Mouse (Mus musculus) kidney, postnatal 10 days (tissue): ENCODE data around the gene Gm13275.
A peak's percentile ranks its signal among the peaks of the same experiment; 100 is the strongest.
"Not testable (repeated sequence)": the region's sequence is repeated elsewhere in the genome, so short reads cannot be mapped to it uniquely, and the experiment has no call there.

ENCODE experiments used
- DNase-seq: peaks from one replicate; pipeline ENCODE4 v3.0.0; 2021; ENCODE audit warnings: mixed read lengths

Gene Gm13275

DNA sequence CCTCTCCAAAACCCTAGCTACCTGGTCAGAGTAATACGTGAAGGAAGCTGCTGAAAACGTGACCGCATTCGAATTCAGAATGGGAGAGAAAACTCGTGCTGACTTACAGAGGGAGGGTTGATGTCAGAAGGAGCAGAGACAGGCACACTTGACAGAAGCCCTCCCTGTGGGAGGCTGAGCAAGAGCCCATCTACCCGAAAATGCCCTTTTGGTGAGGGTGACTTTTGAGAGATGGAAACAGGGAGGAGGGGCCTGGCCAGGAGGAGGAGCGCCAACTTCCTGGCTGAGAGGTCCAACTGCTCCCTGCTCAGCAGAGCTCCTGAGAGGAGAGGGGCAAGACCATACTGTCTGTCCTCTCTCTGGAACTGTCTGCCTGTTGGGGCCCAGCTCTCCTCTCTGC is 5.1 kb downstream of the Gm13275 start, which contains the start of gene Gm13285:
TSS of gene Gm13285 (plus strand) at position 301 of the 400 bp plus-strand sequence.
- not testable (repeated sequence) for DNase-seq

DNA sequence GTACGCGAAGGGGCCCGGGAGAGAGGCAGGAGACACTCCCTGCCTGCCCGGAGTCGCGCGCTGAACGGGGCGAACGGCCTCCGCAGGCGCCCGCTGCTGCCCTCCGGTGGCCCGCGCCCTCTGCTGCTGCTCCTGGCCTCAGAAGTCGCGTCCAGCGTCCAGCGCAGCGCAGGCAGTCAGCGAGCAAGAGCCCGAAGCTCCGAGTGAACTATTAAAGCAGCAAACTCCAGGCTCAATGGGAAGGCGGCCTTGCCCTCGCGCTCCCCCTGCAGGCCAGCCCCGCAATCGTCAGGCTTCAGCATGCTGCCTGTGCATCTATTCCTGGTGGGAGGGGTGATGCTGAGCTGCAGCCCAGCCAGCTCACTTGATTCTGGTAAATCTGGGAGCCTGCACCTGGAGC is 8.7 kb downstream of the Gm13275 start, which contains the start of gene Gm13287:
TSS of gene Gm13287 (plus strand) at position 301 of the 400 bp plus-strand sequence.
- not testable (repeated sequence) for DNase-seq

DNA sequence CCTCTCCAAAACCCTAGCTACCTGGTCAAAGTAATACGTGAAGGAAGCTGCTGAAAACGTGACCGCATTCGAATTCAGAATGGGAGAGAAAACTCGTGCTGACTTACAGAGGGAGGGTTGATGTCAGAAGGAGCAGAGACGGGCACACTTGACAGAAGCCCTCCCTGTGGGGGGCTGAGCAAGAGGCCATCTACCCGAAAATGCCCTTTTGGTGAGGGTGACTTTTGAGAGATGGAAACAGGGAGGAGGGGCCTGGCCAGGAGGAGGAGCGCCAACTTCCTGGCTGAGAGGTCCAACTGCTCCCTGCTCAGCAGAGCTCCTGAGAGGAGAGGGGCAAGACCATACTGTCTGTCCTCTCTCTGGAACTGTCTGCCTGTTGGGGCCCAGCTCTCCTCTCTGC is 10.9 kb downstream of the Gm13275 start, which contains the start of gene Gm13288:
TSS of gene Gm13288 (plus strand) at position 301 of the 400 bp plus-strand sequence.
- not testable (repeated sequence) for DNase-seq

- DNase-seq = peak; percentile 53
Measured at GRCm38 (mm10) chr4:88805761-88806160, 11.5 kb downstream of the Gm13275 start.

- no peak for DNase-seq
Measured at GRCm38 (mm10) chr4:88815928-88816327, 21.6 kb downstream of the Gm13275 start, which contains the start of gene Ifna7. Gene Ifna7 (plus strand): TSS chr4:88816228.

- DNase-seq = no peak
Measured at GRCm38 (mm10) chr4:88819659-88820058, 25.4 kb downstream of the Gm13275 start, which contains the start of gene Ifna11. Gene Ifna11 (plus strand): TSS chr4:88819959.

- DNase-seq = peak; percentile 31
Measured at GRCm38 (mm10) chr4:88822995-88823394, 28.7 kb downstream of the Gm13275 start.

DNA sequence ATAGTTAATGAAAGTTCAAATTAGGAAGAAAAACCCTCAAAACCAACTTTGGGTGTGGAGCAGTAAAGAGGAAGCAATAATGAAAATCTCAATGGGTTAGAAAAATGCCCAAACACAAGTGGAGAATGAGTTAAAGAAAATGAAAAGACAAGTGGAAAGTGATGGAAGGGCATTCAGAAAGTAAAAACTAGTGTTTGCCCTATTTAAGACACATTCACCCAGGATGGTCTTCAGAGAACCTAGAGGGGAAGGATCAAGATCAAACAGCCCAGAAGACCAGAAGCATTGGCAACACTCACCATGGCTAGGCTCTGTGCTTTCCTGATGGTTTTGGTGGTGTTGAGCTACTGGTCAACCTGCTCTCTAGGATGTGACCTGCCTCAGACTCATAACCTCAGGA is 32.8 kb downstream of the Gm13275 start, which contains the start of gene Ifna6:
TSS of gene Ifna6 (plus strand) at position 301 of the 400 bp plus-strand sequence.
- not testable (repeated sequence) for DNase-seq

DNA sequence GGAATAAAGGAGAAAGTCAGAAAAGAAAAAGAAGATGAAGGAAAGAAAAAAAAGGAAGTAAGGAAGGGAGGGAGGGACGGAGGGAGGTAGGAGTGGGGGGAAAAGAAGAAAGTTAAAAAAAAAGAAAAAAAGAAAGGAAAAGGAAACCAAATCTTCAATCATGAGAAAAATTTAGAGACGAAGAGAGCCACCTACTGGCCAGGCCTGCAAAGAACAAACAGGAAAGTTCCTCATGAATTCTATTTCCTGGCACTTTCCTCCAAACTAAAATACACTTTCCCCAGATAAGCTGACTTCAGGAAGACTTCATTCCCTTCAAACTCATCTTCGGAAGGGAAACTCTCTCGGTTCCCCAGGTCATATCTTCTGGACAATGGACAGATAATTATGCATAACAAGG is 36.2 kb downstream of the Gm13275 start:
- DNase-seq = peak; percentile 43

- DNase-seq = not testable (repeated sequence)
Measured at GRCm38 (mm10) chr4:88835225-88835624, 40.9 kb downstream of the Gm13275 start, which contains the start of gene Ifna5. Gene Ifna5 (plus strand): TSS chr4:88835525.

GRCm38 (mm10) chr4:88838828-88839227 is 44.5 kb downstream of the Gm13275 start:
- DNase-seq = peak; percentile 15

DNA sequence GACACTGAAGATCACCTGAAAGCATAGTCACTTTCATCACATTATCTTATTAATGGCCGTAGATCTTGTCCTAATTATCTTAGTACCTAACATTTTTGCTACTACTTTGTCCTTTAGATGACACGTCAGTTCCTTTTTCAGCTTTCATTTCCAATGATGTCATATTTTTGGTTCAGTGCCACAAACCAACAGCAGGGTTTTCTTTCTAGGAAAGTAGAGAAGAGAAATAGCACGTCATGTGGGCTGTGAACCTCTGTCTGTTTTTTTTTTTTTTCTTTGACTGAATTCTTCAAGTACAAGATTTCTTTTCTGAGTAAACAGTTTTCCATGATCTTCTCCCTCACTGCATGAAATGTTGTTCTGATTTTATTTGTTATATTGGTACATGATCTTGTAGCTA is 45.8 kb downstream of the Gm13275 start:
- no peak for DNase-seq

DNA sequence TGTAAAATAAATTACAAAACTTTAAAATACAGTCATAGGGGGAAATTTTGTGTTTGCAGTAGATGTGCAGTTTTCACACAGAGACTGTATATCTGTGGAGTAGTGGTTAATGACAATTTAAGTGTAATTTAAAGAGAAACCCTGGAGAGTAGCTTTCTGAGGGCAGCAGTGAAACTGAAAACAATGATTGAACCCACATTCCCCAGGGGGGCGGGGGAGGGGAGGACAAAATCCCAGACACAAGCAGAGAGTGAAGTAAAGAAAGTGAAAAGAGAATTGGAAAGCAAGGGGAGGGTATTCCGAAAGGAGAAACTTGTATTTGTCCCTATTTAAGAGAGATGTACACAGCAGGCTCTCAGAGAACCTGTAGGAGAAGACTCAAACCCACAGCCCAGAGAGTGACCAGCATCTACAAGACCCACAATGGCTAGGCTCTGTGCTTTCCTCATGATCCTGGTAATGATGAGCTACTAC is 47.2 kb downstream of the Gm13275 start, which contains the start of gene Ifna4:
TSS of gene Ifna4 (plus strand) at position 424 of the 474 bp plus-strand sequence.
- no peak for DNase-seq
